Mouse (Mus musculus) heart, adult 2 months (tissue): Measurements from ENCODE around the gene Ciita. TPM values are rescaled to one million over a fixed set of nuclear protein-coding genes. Genes with fewer than 3 reads are reported as not detected.

ENCODE experiments used
- DNase-seq, 2 experiments: peaks; one replicate each; pipeline ENCODE4 v3.0.0; 2021
- H3K27ac ChIP-seq: fragments of 200-600 bp; 2 replicates; pipeline ENCODE4 v1.8.1; 2022
- H3K27me3 ChIP-seq: fragments of 200-500 bp; 2 replicates; pipeline ENCODE4 v1.6.1; 2012; ENCODE audit warnings: mild to moderate bottlenecking, low read length, inconsistent platforms, mixed read lengths; ENCODE audit not compliant: control insufficient read depth, insufficient read depth
- H3K36me3 ChIP-seq: fragments of 200-500 bp; 2 replicates; pipeline ENCODE4 v1.6.1; 2012; ENCODE audit warnings: low read length, inconsistent platforms; ENCODE audit not compliant: control insufficient read depth, insufficient read depth
- H3K4me1 ChIP-seq: fragments of 200-500 bp; 2 replicates; pipeline ENCODE4 v1.6.1; 2011; ENCODE audit warnings: low read length; ENCODE audit not compliant: control insufficient read depth, insufficient read depth
- H3K4me3 ChIP-seq: fragments of 200-600 bp; 2 replicates; pipeline ENCODE4 v1.8.1; 2022
- H3K79me2 ChIP-seq: fragments of 200-500 bp; replicated peaks from 2 replicates; pipeline ENCODE4 v1.6.1; 2012; ENCODE audit warnings: mild to moderate bottlenecking, inconsistent platforms, low read length, moderate library complexity, mixed read lengths; ENCODE audit not compliant: control insufficient read depth, insufficient read depth
- H3K9ac ChIP-seq: fragments of 200-500 bp; 2 replicates; pipeline ENCODE4 v1.6.1; 2012; ENCODE audit warnings: low read depth, mild to moderate bottlenecking, control low read depth, inconsistent platforms, low read length, mixed read lengths
- CTCF ChIP-seq: fragments of 200-600 bp; IDR thresholded peaks from 2 replicates; pipeline ENCODE4 v1.8.1; 2022; ENCODE audit warnings: antibody characterized with exemption, mild to moderate bottlenecking, moderate library complexity
- EP300 ChIP-seq: fragments of 200-500 bp; IDR thresholded peaks from 2 replicates; pipeline ENCODE4 v1.6.1; 2011; ENCODE audit warnings: low read depth, low read length, control low read depth; ENCODE audit not compliant: insufficient read depth
- POLR2A ChIP-seq: fragments of 200-500 bp; IDR thresholded peaks from 2 replicates; pipeline ENCODE4 v1.6.1; 2011; ENCODE audit warnings: mild to moderate bottlenecking, low read depth, low read length, control low read depth; ENCODE audit not compliant: insufficient read depth
- WGBS: fragments of 180-500 bp; shearing (Covaris S2); methylation state at CpG from one replicate; pipeline ENCODE4 v1.1.7; 2018; 5-methylcytosine and 5-hydroxymethylcytosine counted together
- intact Hi-C: fragments of 180-260 bp; cut with DNase I; formaldehyde crosslinking; loops from one replicate; pipeline ENCODE4 v1.15.1; 2025
- long read RNA-seq: library from polyadenylated mRNA; stranded (forward); transcript quantifications from one replicate; pipeline ENCODE4 v2.0.0, GENCODE M21; 2021
- polyA plus RNA-seq: library from polyadenylated mRNA; depleted of rRNA; stranded (reverse); fragments of >200 nt; gene quantifications from 2 replicates; pipeline ENCODE4 v1.2.3, GENCODE M21; 2012; rRNA removed
- total RNA-seq, 2 experiments: library from RNA; stranded (reverse); gene quantifications; 2 replicates each; pipeline ENCODE4 v1.2.3; 2021

The Ciita gene
- under 1 TPM; 0.41 to 0.50 TPM for total RNA-seq
- 1.0 and 2.0 TPM in 2 replicates for polyA plus RNA-seq
- long read RNA-seq = 0 reads

DNA sequence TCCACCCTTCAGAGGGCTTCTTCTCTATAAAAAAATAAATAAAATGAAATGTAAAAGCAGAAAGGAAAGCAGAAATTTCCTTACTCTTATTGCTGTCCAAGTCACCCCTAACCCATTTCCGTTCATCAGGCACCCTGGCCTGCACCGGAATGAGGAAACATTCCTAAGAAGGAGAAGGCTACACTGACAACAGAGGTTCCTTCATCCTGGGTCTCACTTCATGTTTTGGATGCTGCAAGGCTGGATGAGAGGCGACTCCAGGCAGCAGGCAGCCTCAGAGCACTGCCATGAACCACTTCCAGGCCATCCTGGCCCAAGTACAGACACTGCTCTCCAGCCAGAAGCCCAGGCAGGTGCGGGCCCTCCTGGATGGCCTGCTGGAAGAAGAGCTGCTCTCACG is at the start of gene Ciita:
TSS of gene Ciita (plus strand) at position 203 of the 400 bp plus-strand sequence.
- H3K36me3 ChIP-seq = no peaks in the 10 kb centered on the region
- 69% methylated on average over 5 of the region's 5 CpGs for whole genome bisulfite sequencing
- H3K4me1 ChIP-seq = no peaks in the 10 kb centered on the region
- H3K27ac ChIP-seq = no peak within 1 kb of the TSS
- H3K4me3 ChIP-seq = no peak within 1 kb of the TSS
- intact Hi-C loops = no loop called here
- no peak for DNase-seq
- TF ChIP-seq CTCF = no peak
- no peak for TF ChIP-seq POLR2A
- no peak for TF ChIP-seq EP300
- no peaks in the 10 kb centered on the region for H3K79me2 ChIP-seq
- no peaks in the 10 kb centered on the region for H3K27me3 ChIP-seq
- no peak within 1 kb of the TSS for H3K9ac ChIP-seq

- no peak overlapping the region for H3K4me3 ChIP-seq
- no peaks in the 10 kb centered on the region for H3K79me2 ChIP-seq
- intact Hi-C loops = no loop called here
- no peak for TF ChIP-seq POLR2A
- TF ChIP-seq EP300 = no peak
- TF ChIP-seq CTCF = no peak
- H3K4me1 ChIP-seq = peaks cover 1% of the 10 kb centered on the region; the same call in 1 of the 2 replicates
- no peaks in the 10 kb centered on the region for H3K36me3 ChIP-seq
- H3K27ac ChIP-seq = no peak overlapping the region
- DNase-seq = no peak
- H3K27me3 ChIP-seq = no peaks in the 10 kb centered on the region
- no peak overlapping the region for H3K9ac ChIP-seq
- WGBS = 81% methylated on average over 1 of the region's 1 CpGs
Observed at GRCm38 (mm10) chr16:10431911-10432310, 47.9 kb upstream of the Ciita start.

DNA sequence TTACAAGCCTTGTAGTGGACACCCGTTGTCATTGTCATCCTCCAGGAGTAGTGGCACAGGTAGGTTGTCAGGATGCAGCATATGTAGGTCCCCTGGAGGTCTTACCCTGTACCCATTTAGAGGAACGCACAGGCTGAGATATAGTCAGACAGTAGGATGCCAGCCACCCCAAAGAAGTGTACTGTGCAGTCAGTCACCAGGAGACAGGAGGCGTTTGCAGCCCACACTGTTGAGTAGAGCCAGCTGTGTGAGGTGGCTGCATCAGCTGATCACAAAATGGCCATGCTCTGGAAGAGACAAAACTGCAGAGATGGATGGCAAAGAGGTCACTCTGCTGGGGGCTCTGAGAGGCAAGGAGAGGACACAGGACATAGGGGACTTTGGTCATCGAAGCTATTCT is 47.5 kb upstream of the Ciita start:
- H3K36me3 ChIP-seq = no peaks in the 10 kb centered on the region
- 89% methylated on average over 4 of the region's 4 CpGs for WGBS
- H3K4me1 ChIP-seq = peaks cover 1% of the 10 kb centered on the region; the same call in 1 of the 2 replicates
- no peaks in the 10 kb centered on the region for H3K79me2 ChIP-seq
- H3K4me3 ChIP-seq = no peak overlapping the region
- H3K27ac ChIP-seq = no peak overlapping the region
- DNase-seq = no peak
- TF ChIP-seq EP300 (no peak), CTCF (no peak), POLR2A (no peak)
- intact Hi-C loops = no loop called here
- H3K27me3 ChIP-seq = no peaks in the 10 kb centered on the region
- H3K9ac ChIP-seq = no peak overlapping the region

DNA sequence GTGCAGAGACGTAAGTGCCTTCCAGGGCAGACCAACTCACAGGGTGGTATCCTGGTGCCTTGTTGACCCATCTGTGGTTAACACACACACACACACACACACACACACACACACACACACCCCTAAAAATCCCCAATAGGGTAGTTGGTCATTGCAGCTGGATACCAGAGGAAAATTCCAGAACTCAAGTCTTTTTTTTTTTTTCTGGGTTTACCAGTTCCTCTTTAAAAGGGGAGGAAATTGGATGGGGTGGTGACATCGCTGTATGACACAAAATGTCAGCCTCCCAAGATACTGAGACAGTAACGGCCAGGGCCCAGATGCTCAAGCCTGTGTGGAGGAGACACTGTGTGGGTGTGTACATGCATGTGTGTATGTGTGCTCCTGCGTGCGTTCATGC is 46.5 kb upstream of the Ciita start:
- H3K9ac ChIP-seq = no peak overlapping the region
- H3K27ac ChIP-seq = no peak overlapping the region
- intact Hi-C loops = no loop called here
- H3K36me3 ChIP-seq = no peaks in the 10 kb centered on the region
- TF ChIP-seq EP300 = no peak
- TF ChIP-seq POLR2A = no peak
- TF ChIP-seq CTCF = no peak
- no peak overlapping the region for H3K4me3 ChIP-seq
- no peaks in the 10 kb centered on the region for H3K27me3 ChIP-seq
- H3K79me2 ChIP-seq = no peaks in the 10 kb centered on the region
- peaks cover 1% of the 10 kb centered on the region; the same call in 1 of the 2 replicates for H3K4me1 ChIP-seq
- DNase-seq = peak in 1 of 2 experiments; percentile 16
- 74% methylated on average over 5 of the region's 5 CpGs for WGBS

DNA sequence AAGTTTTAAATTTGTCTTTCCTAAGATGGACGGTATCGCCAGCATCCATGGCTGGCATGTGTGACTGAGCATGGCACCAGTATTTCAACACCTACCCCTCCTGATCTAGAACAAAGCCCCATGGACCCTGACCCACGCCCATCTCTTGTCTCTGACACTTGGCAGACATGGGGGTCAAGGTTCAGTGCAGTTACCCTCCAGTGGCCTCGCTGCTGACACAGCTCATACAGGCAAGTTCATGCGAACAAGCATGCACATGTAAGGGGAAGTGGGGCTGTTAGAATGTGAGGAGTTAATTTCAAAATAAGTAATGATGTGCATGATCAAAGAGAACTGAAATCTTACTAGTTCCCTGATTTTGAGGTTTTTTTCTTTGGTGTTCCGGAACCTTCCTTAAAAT is 43.7 kb upstream of the Ciita start:
- Histone ChIP-seq H3K4me1 (peaks cover 1% of the 10 kb centered on the region; the same call in 1 of the 2 replicates), H3K36me3 (no peaks in the 10 kb centered on the region), H3K79me2 (no peaks in the 10 kb centered on the region), H3K27me3 (no peaks in the 10 kb centered on the region), H3K9ac (no peak overlapping the region), H3K27ac (no peak overlapping the region), H3K4me3 (no peak overlapping the region)
- DNase-seq = peak in 1 of 2 experiments; percentile 21
- 83% methylated on average over 6 of the region's 6 CpGs for WGBS
- intact Hi-C loops = no loop called here
- TF ChIP-seq EP300 (no peak), CTCF (no peak), POLR2A (no peak)

DNA sequence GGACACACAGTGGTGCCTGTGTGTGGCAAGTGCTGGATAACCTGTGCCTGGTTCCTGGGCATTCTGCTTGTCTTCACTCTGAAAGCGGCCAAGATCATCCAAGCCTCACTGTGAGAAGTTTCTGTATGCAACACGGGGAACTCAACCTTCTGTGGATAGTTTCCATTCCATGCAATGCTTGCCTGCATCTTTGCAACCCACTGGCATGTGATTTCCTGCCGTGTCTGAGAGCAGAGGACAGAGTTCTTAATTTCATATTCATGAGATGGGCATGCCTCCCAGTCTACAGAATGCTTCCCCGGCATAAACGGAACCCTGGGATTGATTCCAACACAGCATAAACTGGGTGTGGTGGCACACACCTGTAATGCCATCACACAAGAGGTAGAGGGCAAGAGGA is 41.8 kb upstream of the Ciita start:
- peak in 1 of 2 experiments; percentile 11 for DNase-seq
- H3K4me3 ChIP-seq = no peak overlapping the region
- H3K27ac ChIP-seq = no peak overlapping the region
- no peak for TF ChIP-seq CTCF
- no peak for TF ChIP-seq EP300
- TF ChIP-seq POLR2A = peak; percentile 15; the same call in 1 of the 2 replicates
- no peak overlapping the region for H3K9ac ChIP-seq
- 68% methylated on average over 5 of the region's 5 CpGs for WGBS
- peaks cover 1% of the 10 kb centered on the region; the same call in 1 of the 2 replicates for H3K4me1 ChIP-seq
- no peaks in the 10 kb centered on the region for H3K36me3 ChIP-seq
- intact Hi-C loops = no loop called here
- H3K27me3 ChIP-seq = no peaks in the 10 kb centered on the region
- no peaks in the 10 kb centered on the region for H3K79me2 ChIP-seq
